Mouse (Mus musculus): ENCODE data around the gene Tbk1.

Tbk1 gene

DNA sequence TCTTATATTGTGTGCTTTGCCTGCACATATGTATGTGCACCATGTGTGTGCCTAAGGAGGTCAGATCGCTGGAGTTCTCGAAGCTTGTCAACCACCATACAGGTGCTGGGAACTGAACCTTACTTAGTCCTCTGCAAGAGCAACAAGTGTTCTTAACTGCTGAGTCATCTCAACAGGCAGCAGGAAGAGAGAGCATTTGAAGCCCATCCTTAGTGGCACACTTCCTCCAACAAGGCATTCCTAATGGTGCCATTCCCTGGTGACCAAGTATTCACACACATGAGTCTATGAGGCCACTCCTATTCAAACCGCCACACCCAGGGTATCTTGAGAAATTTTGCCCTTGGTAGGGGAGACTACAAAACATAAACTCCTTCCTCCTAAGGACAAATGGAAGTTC, 44.4 kb downstream of the Tbk1 start:
- DNase-seq (ENCODE audit: low spot score in 2 of 2) = no peak

DNA sequence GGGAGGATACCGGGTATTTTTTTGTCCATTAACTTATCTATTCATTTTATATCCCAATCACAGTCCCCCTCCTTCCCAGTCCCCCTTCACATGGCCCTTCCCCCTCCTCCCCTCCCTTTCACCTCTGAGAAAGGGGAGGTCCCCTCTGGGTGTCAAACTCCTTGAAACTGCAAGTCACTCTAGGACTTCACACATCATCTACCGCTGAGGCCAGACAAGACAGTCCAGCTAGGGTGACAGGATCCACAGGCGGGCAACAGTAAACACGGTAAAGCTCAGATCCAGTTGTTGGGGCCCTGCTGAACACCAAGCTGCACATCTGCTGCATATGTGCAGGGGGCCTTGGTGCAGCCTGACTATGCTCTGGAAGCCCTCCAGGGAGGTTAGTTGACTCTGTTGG, 51.6 kb downstream of the Tbk1 start:
- no peak for DNase-seq (ENCODE audit: low spot score in 2 of 2)

DNA sequence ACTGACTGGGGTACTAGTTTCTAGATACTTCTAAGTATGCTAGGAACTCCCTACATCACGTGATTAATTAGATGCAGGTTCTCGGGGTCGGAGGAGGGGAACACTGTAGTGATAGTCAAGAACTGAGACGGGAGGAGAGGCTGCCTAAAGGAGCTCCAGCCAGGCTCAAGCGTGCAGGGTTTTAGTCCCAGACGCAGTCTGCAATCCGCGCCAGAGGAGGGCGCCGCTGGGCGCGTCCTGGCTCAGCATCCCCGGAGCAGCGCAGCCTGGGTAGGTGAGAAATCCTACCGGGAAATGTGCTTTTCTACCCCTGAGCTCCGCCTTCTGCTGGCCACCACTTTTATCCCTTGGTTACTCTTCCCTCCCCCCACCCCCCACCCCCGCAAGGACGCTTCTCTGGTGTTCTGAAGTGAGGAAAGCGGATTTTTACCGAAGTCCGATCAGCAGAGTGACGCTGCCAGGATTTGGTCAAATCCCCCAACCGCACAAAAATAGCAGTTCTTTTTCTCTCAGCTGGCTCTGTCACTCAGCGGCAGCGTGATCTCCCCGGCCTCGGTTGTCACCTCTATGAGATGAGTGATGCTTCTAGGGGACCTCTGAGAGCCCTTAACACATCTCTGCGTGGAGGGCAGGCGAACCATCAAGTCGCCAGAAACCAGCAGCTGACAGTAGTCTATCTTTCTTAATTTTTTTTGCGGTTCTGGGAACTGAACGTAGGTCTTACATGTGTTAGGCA, 53.3 kb downstream of the Tbk1 start:
- peak; percentile 44 to 55 for DNase-seq (ENCODE audit: low spot score in 2 of 2)

DNA sequence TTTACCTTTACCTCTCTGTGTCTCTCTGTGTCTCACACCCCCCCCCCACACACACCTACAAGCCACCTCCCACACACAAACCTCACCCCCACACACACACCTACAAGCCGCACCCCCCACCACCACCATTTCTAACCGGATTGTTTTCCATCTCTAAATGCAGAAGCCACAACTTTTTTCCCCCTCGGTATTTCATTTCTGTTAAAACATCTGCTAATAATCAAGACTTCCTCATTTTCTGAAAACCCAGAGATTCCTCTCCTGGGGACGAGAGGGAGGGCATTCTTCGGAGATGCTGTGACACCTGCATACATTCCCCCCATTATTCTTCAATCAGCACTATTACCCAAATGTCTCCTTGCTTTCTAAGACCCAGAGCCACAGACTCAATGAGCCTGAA, 55.0 kb downstream of the Tbk1 start:
- DNase-seq (ENCODE audit: low spot score in 2 of 2) = no peak

DNA sequence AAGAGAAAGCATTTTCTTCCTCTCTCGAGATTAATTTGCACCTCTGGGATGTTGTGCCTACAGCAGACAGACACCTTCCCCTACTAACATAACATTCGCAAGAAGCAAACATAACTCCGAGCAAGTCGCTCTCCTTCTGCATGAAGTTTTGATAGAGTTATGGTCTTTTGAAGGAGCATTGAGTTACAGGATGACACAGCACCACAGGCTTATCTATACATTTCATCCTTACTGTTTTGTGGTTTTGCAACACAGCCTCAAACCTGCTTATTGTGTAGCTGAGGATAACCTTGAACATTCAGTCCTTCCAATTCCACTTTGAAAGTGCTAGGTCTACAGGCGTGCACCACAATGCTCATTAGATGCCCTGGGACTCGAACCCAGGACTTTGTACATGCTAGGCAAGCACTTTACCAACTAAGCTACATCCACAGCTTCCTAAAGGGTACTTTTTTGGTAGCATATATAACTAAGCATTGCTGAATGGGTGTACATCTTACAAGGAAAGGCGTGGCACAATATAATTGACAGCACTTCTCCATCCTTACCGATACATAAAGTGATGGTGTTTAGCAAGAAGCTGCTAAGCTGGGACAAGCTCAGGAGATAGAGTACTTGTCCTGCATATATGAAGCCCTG, 56.1 kb downstream of the Tbk1 start:
- DNase-seq (ENCODE audit: low spot score in 2 of 2) = no peak

DNA sequence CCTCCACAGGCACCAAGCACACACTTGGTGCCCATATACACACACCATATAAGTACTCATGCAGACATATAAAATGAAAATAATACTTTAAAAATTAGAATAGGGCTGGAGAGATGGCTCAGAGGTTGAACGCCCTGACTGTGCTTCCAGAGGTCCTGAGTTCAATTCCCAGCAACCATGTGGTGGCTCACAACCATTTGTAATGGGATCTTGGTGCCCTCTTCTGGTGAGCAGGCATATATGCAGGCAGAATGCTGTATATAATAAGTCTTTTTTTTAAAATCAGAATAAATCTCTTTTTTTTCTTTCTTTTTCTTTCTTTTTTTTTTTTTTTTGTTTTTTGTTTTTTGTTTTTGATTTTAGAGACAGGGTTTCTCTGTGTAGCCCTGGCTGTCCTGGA, 57.3 kb downstream of the Tbk1 start:
- DNase-seq (ENCODE audit: low spot score in 2 of 2) = no peak

DNA sequence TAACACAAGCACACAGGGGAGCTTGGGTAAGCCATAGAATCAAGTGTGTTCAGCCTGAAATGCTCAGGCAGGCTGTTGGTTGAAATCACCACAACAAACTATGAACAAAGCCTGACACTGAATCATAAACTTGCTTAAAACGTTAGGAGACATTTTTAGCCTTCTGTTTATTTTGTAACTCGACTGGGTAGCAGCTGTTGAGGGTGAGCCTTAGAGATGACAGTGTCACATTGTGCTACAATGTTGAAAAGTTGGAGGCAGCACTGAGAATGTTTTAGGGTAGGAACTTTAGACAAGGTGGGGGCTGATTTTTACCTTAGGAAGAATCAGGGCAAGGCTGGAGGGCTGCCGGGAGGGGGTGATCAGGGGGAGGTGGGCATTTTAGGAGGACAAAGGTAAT, 58.1 kb downstream of the Tbk1 start:
- no peak for DNase-seq (ENCODE audit: low spot score in 2 of 2)

DNA sequence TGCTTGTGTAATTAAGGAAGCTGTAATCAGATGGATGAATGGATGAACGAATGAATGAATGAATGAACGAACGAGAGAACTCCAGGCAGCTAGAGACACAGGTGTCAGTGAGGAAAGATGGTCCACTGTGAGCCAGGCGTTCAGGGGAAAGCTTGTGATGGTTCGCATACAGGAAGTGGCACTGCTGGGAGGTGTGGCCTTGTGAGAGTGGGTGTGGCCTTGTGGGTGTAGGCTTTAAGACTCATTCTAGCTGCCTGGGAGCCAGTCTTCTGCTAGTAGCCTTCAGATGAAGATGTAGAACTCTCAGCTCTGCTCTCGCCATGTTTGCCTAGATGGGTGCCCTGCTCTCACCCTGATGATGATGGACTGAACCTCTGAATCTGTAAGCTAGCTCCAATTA, 59.5 kb downstream of the Tbk1 start:
- no peak for DNase-seq (ENCODE audit: low spot score in 2 of 2)

DNA sequence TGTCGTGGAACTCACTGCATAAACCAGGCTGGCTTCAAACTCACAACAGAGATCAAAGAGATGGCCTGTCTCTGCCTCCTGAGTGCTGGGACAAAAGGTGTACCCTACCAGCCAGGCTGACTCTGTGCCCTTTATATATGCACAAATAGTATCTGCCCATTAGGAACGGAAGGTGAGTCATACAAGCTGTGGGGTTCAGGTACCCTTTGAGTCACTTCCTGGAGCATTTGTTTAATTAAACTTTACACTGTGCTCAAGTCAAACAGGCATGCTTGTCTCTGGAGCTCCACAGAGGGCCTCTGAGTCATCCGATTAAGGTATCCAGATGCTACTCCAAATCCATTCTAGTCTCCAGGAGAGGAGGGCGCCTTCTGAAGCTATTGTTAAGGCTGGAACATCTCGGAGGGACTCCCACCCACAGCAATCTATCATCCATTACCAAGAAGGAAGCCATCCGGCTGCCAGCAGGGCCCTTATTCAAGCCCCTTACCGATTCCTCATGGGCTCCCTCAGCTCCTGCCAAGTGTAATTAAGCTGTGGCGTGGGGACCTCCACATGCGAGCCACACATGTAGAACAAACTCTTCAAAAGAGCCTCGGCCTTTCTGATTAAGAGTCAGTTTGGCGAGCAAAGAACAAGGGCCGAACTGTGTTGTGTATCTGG, 65.5 kb downstream of the Tbk1 start:
- no peak for DNase-seq (ENCODE audit: low spot score in 2 of 2)

DNA sequence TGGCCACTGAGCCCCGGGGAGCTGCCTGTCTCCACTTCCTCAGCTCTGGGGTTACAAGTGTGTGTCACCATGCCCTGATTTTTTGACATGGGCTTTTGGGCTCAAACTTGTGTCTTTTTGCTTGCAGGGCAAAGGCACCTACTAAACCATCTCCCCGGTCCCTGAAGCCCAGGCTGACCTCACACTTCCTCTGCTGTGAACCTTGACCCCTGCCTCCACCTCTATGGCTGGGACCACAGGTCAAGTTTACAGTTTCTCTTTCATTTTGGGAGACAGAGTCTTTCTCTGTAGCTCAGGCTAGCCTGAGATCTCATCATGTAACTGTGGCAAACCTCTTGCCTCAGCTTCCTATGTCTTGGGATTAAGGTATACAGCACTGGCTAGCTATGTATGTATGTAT, 66.9 kb downstream of the Tbk1 start:
- DNase-seq (ENCODE audit: low spot score in 2 of 2) = no peak

DNA sequence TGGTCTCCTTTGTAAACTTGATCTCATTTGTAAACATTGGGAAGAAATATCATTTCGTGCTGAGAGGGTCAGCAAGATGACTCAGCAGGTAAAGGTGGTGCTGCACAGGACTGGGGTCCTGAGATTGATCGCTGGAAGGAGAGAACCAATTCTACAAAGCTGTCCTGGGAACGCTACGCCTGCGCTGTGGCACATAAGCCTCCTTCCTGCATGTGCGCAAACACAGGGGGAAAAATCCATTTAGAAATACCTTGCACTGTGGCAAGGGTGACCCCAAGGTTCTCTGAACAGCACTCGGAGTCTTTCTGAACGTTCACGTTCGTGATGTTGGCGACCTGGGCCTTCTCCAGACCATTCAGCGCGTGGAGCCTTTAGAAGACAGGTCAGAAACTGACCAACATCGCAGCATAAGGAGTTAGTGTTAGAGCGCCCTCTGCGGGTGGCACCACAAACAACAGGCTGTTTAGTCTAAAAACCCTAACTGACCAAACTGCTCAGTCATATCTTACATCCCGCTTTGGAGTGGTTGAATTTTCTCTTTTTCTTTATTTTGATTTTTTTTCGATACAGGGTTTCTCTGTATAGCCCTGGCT, 70.5 kb downstream of the Tbk1 start:
- peak; percentile 50 to 62 for DNase-seq (ENCODE audit: low spot score in 2 of 2)

DNA sequence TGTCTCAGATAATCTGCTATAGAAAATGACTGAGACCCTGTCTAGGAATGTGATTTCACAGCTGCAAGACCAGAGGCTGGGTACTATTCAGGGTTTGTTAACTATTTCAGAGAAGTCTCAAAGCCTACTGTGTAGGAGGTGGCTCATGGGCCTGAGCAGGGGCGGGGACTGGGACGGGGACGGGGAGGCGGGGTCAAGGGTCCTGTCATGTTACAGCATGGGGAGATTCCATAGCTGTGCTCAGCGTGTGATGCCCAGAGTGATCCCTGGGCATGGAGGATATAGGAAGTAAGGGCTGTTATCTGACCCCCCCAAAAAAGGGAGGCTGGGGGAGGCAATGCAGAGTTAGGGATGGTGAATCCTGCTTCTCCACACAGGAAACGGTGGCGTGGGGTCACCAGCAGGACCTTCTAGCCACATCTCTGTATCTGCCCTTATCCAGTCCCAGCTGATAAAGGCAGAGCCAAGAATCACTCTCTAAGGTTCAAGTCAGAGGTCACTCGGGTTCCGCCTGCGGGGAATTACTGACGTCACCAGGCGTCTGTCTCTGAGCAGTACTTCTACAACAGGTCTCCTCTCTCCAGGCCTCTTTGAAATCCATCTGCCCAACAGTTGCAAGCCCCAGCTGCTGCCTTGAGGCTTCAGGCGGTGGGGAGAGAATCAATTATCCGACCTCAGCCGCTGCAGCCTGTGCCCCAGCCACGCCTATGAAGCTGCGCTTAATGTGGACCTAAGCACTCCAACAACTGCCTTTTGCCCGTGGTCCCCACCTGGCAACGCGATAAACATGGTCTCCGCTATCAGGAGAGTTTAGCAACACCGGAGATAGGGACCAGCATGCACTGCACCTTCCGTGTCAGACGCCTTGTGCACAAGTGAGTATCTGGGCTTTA, 76.6 kb downstream of the Tbk1 start:
- no peak for DNase-seq (ENCODE audit: low spot score in 2 of 2)

DNA sequence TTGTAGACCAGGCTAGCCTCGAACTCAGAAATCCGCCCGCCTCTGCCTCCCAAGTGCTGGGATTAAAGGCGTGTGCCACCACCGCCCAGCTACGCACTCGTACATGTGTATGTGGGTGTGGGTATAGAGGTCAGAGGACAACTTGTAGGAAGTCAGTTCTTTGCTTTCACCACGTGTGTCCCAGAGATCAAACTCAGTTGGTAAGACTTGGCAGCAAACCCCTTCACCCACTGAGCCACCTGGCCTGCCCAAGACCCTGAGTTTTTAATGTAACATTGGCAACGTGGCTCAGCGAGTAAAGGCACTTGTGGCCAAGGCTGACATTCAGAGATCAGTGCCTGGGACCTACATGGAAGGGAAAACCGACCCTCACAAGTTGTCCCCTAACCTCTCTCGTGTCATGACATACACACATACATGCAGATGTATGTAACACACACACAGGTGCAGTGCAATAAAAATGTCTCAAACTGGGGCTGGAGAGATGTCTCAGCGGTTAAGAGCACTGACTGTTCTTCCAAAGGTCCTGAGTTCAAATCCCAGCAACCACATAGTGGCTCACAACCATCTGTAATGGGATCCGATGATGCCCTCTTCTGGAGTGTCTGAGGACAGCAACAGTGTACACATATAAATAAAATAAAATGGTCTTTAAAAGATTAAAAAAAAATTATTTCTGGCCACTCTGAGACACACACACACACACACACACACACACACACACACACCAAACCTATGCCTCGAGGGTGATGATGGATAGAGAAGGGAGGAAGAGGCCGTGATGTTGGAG, 78.6 kb downstream of the Tbk1 start:
- DNase-seq (ENCODE audit: low spot score in 2 of 2) = no peak

DNA sequence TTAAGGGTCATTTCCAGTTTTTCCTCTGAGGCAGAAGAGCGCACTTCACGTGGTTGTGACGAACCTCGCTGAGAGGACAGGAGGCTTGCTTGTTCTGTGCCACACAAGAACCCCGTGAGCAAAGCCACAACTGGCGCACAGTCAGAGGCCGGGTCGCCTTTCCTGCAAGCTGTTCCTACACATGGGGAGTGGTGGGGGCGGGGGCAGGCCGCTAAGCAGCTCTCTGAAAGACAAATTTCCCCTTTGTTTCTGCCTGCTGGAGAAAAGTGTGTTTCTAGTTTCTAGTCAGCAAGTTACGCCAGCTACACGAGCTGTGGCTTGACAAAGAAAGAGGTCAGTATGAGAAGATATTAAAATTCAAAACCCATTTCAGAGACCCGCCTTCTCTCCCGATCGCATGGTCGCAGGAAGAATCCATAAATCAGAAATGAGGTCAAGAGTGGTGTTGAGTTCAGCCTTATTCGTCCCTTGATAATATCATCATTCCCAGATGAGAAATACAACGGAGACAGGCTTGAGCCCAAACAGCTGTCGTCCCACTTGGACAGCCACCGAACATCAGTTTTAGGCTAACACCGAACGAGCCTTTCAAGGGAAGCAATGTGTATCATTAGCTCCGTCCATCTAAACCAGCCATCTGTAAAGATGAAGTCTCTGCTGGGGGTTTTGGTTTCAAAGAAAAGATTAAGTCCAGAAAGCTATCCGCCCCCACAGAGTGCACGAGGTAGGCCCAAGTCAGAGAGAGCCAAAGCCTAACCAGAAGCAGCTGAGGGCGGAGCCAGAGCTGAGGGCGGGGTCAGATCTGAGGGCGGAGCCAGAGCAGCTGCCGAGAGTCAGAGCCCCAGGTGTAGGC, 79.6 kb downstream of the Tbk1 start:
- peak in 1 of 2 experiments; percentile 20 for DNase-seq (ENCODE audit: low spot score in 2 of 2)

DNA sequence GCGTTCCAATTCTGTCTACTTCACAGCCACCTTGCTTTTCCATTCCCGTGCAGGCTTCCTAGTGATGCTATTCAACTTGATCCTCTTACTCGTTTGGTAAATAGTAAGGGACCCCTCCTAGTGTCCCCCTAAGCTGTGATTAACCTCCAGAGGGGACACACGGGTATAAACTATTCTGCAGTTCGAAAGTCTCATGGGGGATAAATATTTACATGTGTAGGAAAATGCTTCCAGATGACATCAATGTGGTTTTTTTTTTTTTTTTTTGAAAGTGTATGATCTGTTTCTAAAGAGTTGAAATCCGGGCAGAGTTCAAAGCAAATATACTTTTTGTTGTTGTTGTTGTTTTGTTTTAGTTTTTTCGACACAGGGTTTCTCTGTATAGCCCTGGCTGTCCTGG, 80.7 kb downstream of the Tbk1 start:
- DNase-seq (ENCODE audit: low spot score in 2 of 2) = no peak

DNA sequence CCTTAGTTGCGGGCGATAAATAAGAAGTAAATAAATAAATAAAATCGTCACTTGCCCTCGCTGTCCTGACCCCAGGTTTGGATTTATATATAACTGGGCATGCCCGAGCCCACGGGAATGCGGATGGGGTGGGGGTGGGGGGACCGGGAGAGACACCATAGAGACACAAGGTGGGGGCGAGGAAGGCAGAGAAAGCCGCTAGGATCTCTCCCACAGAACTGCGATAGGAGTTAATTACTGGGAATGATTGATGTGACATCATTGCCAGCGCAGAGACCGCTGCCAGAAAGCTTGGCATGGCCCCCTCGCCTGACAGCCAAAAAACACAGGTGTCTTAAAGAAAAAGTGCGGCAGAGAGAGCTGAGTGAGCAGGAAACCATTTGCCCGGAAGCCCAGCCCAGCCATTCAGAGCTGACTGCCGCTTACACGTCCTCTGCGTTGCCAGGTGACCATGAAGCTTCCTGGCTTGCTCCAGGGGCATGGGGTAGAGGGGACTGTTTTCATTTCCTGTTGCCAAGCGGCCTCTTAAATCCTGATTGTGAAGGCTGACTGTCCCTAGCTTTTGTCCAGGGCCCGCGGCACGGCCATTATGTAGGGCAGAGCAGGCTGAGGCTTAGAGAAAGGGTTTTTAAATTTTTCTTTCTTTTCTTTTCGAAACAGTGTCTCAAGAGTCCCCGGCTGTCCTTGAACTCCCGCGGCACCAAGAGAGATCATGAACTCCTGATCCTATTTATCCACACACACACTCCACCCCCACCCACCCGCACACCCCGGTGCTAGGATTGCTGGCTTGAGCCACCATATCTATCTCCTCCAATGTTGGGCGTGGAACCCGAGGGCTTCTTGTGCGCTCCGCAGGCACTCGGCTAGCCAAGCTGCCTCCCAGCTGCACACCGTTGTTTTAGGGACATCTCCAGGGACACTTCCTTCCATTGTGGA, 81.3 kb downstream of the Tbk1 start:
- DNase-seq (ENCODE audit: low spot score in 2 of 2) = peak; percentile 62 to 69

DNA sequence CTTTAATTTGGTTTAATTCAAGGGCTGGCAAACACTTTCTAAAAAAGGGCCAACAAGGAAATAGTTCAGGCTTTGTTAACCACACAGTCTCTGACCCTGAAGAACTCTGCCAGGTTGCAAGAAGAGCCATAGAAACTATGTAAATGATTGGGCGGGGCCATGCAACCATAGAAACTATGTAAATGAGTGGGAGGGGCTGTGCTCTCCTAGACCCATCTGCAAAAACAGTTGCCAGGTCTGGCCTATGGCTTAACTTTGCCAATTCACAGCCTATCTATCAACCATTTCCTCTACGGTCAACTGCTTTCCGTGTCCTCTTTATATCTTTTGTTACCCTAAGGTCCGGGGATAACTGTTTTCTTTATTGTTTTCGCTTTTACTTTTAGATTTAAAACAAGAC, 85.4 kb downstream of the Tbk1 start:
- DNase-seq (ENCODE audit: low spot score in 2 of 2) = no peak

DNA sequence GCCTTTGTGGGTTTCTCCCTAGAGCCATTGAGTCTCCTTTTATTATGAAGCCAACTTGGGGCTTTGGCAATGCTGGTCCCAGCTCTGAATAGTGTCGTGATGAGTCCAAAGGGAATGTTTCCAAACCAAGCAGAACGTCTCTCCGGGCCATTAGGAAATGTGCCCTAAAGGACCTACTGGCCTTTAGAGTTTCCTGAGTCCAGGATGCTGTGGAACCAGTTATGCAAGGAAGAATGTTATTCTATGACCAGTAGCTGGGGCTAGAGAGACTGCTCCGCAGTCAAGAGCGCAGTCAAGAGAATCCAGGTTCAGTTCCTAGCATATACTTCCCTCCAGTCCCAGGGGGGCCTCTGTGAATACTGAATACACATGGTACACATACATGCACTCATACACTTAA, 86.6 kb downstream of the Tbk1 start:
- DNase-seq (ENCODE audit: low spot score in 2 of 2) = no peak

DNA sequence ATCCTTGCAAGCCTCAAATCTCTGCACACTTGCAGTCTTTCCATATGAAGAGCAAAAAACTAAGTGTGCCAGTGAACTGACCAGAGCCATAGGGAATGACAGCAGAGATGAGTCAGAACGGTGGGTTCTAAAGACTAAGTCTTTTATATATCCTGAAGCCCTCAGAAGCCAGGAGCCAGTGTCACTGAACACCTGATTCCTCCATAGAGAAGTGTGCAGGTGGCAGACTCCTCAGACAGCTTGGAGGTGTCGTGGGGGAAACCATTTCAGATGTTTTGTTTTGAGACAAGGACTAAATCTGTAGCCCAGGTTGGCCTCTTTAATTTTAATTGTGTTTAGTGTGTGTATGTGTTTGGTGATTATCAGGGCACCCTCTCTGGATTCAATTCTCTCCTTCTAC, 87.5 kb downstream of the Tbk1 start:
- no peak for DNase-seq (ENCODE audit: low spot score in 2 of 2)
